Mouse (Mus musculus): ENCODE measurements around the gene Stat5b. TPM values are rescaled to one million over a fixed set of nuclear protein-coding genes. Genes with fewer than 3 reads are reported as not detected.

The Stat5b gene
- total and polyA plus RNA-seq, 3 experiments = 29.3 to 37.0 (median 32.3) TPM

DNA sequence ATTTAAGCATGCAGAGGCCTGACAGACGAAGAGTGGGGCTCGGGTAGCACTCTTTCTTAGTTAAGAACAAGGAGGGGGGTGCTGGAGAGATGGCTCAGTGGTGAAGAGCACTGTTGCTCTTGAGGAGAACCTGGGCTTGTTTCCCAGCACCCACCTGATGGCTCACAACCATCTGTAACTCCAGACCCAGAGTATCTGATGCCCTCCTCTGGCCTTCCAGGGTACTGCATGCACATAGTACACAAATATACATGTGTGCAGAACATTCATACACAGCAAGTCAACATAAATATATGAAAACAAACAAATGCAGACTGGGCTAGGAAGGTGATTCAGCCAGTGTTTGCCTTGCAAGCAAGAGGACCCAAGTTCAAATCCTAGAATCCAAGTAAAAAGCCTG, 39.4 kb downstream of the Stat5b start:
- Histone ChIP-seq H3K9me3 (replicated peaks; ENCODE audit: insufficient read depth, low read length) (no peaks in the 10 kb centered on the region), H3K4me1 (ENCODE audit: control insufficient read depth in 1 of 2, insufficient read depth in 2 of 2, low read length in 2 of 2) (peaks cover 0 to 7% of the 10 kb centered on the region in 2 experiments; a peak in 1 of 4 replicates), H3K79me2 (ENCODE audit: control insufficient read depth, insufficient read depth, low read length, poor library complexity) (0 out of 2 replicates have a peak, but pooled peaks cover 1% of the 10 kb centered on the region), H3K27me3 (ENCODE audit: control insufficient read depth in 1 of 2, insufficient read depth in 2 of 2, low read length in 2 of 2) (no peaks in the 10 kb centered on the region), H3K4me3 (ENCODE audit: control insufficient read depth in 1 of 2, insufficient read depth in 1 of 2, low read depth in 2 of 2, low read length in 2 of 2) (no peak overlapping the region), H3K27ac (ENCODE audit: control insufficient read depth, low read depth, low read length) (no peak overlapping the region), H3K36me3 (ENCODE audit: control insufficient read depth in 1 of 2, insufficient read depth in 2 of 2, low read length in 2 of 2) (peaks cover 0 to 4% of the 10 kb centered on the region in 2 experiments; a peak in 2 of 4 replicates), H3K9ac (ENCODE audit: control insufficient read depth, low read depth, low read length, poor library complexity, severe bottlenecking) (no peak overlapping the region)
- TF ChIP-seq TCF12 (IDR thresholded peaks at IDR 0.05; ENCODE audit: low read depth, low read length) (no peak), CHD2 (IDR thresholded peaks at IDR 0.05; ENCODE audit: low read length) (no peak), ETS1 (IDR thresholded peaks at IDR 0.05; ENCODE audit: low read depth, low read length) (no peak), GABPA (IDR thresholded peaks at IDR 0.05; ENCODE audit: low read depth, low read length) (no peak), MYC (IDR thresholded peaks at IDR 0.05; ENCODE audit: low read depth, low read length) (no peak), USF2 (IDR thresholded peaks at IDR 0.05; ENCODE audit: borderline replicate concordance in 1 of 2, insufficient read depth in 1 of 2, low read depth in 1 of 2, low read length in 2 of 2) (no peak), CTCF (IDR thresholded peaks at IDR 0.05 in 2 of 3, conservative IDR thresholded peaks at IDR 0.05 in 1 of 3; ENCODE audit: control insufficient read depth in 1 of 3, insufficient read depth in 1 of 3, low read depth in 2 of 3, low read length in 3 of 3, poor library complexity in 1 of 3, severe bottlenecking in 1 of 3) (peak; percentile 39 to 57 (median 49)), CHD1 (IDR thresholded peaks at IDR 0.05; ENCODE audit: low read depth, low read length) (no peak), E2F4 (IDR thresholded peaks at IDR 0.05; ENCODE audit: borderline replicate concordance, low read depth, low read length) (no peak), MEF2A (IDR thresholded peaks at IDR 0.05; ENCODE audit: extremely low read depth, insufficient replicate concordance, low read depth, low read length, poor library complexity, severe bottlenecking) (no peak), EP300 (IDR thresholded peaks at IDR 0.05; ENCODE audit: low read depth in 1 of 2, low read length in 2 of 2) (no peak), ELF1 (IDR thresholded peaks at IDR 0.05; ENCODE audit: low read depth, low read length) (no peak), RAD21 (IDR thresholded peaks at IDR 0.05; ENCODE audit: low read depth, low read length) (peak; percentile 23; the same call in 1 of the 2 replicates), NRF1 (IDR thresholded peaks at IDR 0.05; ENCODE audit: insufficient read depth, low read depth, low read length, poor library complexity, severe bottlenecking) (no peak), ZNF384 (IDR thresholded peaks at IDR 0.05; ENCODE audit: low read depth, low read length) (no peak), POLR2AphosphoS2 (IDR thresholded peaks at IDR 0.05; ENCODE audit: low read length) (no peak), MAZ (IDR thresholded peaks at IDR 0.05; ENCODE audit: low read depth, low read length) (no peak), POLR2A (IDR thresholded peaks at IDR 0.05; ENCODE audit: control insufficient read depth in 1 of 2, insufficient read depth in 1 of 2, low read depth in 1 of 2, low read length in 2 of 2, poor library complexity in 1 of 2) (no peak), MAX (IDR thresholded peaks at IDR 0.05; ENCODE audit: low read length) (no peak), JUND (IDR thresholded peaks at IDR 0.05; ENCODE audit: low read depth, low read length) (no peak), ZKSCAN1 (IDR thresholded peaks at IDR 0.05; ENCODE audit: low read depth, low read length) (no peak), USF1 (IDR thresholded peaks at IDR 0.05; ENCODE audit: low read depth, low read length) (no peak), TAL1 (IDR thresholded peaks at IDR 0.05; ENCODE audit: low read length) (no peak), SMC3 (IDR thresholded peaks at IDR 0.05; ENCODE audit: low read depth, low read length) (peak; percentile 31)
- DNase-seq (ENCODE audit: low read depth, low spot score) = peak; percentile 41

Measured in MEL (cell line).